Mouse (Mus musculus) adrenal gland, adult 18-20 months (tissue): ENCODE data around the gene Pou2f2. TPM values are rescaled to one million over a fixed set of nuclear protein-coding genes. Genes with fewer than 3 reads are reported as not detected.

Source experiments
- DNase-seq, 2 experiments: peaks; one replicate each; pipeline ENCODE4 v3.0.0; 2021 to 2022; ENCODE audit warnings: low spot score in 2 of 2
- long read RNA-seq, 2 experiments: library from polyadenylated mRNA; stranded (forward); transcript quantifications; one replicate each; pipeline ENCODE4 v2.0.0; 2021
- total RNA-seq, 2 experiments: library from RNA; stranded (reverse); gene quantifications; 1 replicate in 1 of 2; 2 replicates in 1 of 2; pipeline ENCODE4 v1.2.3; 2021

Gene Pou2f2
- under 1 TPM; 0.56 to 0.61 TPM for total RNA-seq
- long read RNA-seq, experiment 1 = 0 reads
- long read RNA-seq, experiment 2, partial matches to known transcripts = 0 of 6 reads
- long read RNA-seq, experiment 2, other reads (novel, unspliced or antisense) = 6 of 6 reads

- peak; percentile 56 to 62 for DNase-seq
Measured at GRCm38 (mm10) chr7:25179606-25180161, at the start of gene Pou2f2. Gene Pou2f2 (minus strand): TSS chr7:25179726.

- DNase-seq = no peak
Measured at GRCm38 (mm10) chr7:25227523-25228300, 48.2 kb upstream of the Pou2f2 start.

GRCm38 (mm10) chr7:25222275-25222967 is 42.9 kb upstream of the Pou2f2 start:
- DNase-seq = no peak

DNA sequence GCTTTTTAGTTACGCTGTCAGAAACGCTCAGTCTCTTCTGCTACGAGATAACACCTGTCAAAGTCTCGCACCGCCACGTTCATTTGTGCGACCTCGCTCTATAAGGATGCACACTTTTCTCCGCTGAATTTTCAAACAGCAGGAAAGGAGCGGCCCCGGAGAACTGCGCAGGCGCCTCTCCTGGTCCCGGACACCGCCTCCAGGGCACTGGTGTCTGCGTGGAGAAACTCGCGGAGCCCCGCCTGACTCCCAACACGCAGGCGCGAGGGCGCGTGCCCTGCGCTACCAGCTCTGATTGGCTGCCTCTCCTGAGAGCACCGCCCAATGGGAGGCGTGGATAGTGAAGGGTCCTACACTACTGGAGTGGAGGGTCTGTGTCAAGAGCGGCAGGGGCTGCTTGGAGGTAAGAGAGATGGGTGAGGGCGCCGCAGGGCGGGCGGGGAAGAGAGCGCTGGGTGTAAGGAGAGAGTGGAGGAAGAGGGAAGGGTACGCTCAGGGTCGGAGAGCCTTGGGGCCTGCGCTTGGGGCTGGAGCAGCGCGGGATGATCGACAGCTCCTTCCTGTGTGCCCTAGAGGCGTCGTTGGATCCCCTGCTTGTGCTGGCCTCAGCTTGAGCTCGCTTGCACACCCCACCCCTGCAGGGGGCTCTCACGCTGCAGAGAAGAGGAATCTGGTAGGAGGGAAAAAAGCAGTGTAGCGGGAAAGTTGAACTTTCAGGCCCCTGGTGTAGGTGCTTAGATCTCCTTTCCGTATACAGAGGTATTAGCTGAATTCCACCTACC is 41.8 kb upstream of the Pou2f2 start, which contains the start of gene Zfp526:
TSS of gene Zfp526 (plus strand) at position 324 of the 782 bp plus-strand sequence.
- peak; percentile 93 to 94 for DNase-seq

GRCm38 (mm10) chr7:25220457-25221101 is 41.1 kb upstream of the Pou2f2 start, which contains the start of gene Dedd2:
Gene Dedd2 (minus strand): TSS chr7:25220615.
- peak in 1 of 2 experiments; percentile 42 for DNase-seq

DNA sequence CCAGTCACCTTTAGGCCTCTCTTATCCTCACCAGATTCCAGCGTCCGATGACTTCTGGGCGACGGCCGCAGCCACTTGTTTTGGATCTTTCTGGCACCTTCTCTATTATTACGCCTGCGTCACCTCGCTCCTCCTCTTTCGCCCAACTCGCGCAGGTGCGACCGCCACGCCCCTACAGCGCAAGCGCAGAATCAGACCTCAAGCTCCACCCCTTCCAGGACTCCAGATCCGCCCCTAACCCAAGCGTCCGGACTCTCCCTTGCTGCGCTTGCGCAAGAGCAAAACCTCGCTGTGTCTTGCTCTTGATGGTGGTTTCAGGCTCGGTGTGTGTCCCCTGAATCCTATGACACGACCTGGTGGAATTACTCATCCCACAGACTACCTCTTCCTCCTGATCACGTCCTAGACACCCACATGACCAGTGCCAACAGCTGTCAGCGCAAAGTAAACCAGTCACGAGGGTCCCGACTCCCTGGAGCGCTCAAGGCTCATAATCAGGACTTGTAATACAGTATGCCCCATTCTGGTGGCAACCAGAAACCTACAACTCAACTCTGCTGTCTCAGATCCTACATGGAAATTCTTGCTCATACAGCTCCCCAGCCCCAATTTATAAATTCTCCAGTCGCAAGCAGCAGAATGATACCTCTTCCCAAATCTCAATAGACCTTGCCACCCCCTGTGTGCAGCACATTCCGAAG is 40.4 kb upstream of the Pou2f2 start:
- peak; percentile 91 to 95 for DNase-seq

DNA sequence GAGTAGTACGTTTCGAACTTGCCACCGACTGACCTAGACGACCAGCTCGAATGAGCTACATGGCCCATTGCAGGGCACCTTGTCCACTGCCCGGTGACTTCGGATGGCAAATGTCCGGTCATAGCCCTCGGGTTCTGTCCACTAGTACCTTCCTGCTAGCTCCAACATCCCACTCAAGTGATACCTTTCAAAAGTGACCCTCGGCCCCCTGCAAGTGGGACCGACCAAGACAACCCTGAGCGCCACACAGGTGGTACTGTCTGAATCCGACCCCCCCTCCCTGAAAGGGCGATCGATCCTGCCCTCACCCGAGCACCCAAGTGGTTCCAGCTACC is 39.9 kb upstream of the Pou2f2 start:
- no peak for DNase-seq

- peak; percentile 44 to 50 for DNase-seq
Measured at GRCm38 (mm10) chr7:25218705-25219415, 39.3 kb upstream of the Pou2f2 start.

DNA sequence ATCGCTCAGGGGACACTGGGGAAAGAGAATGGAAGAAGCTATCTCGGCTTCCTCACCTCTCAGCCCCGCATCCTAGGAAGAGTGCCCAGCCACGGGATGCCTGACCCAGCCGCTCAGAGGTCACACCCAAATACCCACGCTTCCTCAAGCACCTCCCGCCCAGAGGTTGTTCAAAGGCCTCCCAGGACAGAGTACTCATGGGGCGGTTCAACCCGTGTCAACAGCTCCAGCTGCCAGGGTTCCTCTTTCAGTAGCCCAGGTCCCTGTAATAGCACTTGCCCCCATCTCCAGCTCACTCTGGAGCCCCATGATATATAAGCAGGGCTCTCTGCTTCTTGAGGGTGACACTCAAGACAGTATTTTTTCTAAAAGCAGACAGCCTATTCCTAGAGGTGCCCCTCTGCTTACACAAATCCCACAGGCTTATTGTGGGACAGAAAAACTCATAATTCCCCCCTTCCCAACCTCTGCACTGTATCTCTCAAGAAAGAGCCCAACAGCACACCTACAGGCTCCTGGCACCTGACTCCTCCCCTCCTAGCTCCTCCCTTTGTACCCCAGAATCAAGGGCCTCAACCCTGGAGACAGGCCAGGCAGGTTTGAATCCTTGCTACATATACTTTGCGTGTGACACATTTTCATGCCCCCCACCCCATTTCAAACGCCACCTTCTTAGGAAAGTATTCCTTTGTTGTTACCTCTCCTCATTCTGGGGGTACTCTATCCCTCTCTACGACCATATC is 38.3 kb upstream of the Pou2f2 start:
- DNase-seq = peak in 1 of 2 experiments; percentile 20

- no peak for DNase-seq
Measured at GRCm38 (mm10) chr7:25214172-25214571, 34.6 kb upstream of the Pou2f2 start.

GRCm38 (mm10) chr7:25213099-25213498 is 33.6 kb upstream of the Pou2f2 start:
- no peak for DNase-seq

GRCm38 (mm10) chr7:25210482-25210881 is 31.0 kb upstream of the Pou2f2 start:
- DNase-seq = no peak

- no peak for DNase-seq
Measured at GRCm38 (mm10) chr7:25209161-25209622, 29.7 kb upstream of the Pou2f2 start.

GRCm38 (mm10) chr7:25206094-25206830 is 26.7 kb upstream of the Pou2f2 start:
- DNase-seq = no peak

DNA sequence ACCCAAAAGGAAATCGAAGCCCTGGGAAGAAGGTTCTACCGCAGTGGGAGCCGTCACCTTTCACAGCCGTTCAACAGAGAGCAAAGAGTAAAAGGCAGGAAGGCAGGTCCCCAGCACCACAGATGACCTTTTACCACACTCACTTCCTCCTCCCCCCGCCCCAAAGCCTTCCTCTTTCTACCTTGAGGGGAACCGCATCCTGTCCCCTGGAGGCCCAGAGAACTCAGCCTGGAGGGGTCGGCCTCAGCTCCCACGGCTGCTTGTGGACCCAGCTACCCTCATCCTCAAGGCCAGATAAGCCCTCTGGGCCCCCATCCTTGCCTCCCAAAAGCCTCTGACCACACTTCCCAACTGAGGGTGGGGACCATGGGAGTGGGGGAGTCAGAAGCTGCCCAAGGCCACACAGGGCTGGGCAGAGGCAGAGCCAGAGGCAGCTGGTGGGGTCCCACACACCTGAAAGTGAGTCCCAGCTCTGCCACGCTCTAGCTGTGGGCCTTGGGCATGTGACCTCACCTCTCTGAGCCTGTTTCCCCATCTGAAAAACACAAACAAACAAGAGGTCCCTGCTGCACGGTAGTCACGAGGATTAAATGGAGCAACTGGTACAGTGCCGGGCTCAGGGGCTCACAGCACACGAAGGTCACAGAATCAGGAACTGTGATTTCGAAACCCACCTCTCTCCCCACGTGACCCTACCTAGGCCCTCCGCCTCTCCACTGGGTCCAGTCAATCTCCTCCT is 26.0 kb upstream of the Pou2f2 start:
- DNase-seq = no peak

- DNase-seq = no peak
Measured at GRCm38 (mm10) chr7:25203624-25204023, 24.1 kb upstream of the Pou2f2 start.
